Mouse (Mus musculus) brain, adult 2 months (tissue): ENCODE results near the gene Stk11.

ENCODE experiments used
- DNase-seq: peaks from one replicate; pipeline ENCODE4 v3.0.0; 2011; ENCODE audit warnings: low read depth, low spot score

The Stk11 gene

GRCm38 (mm10) chr10:80170052-80170451 is 54.4 kb downstream of the Stk11 start:
- peak; percentile 4 for DNase-seq

GRCm38 (mm10) chr10:80170601-80171021 is 55.0 kb downstream of the Stk11 start:
- peak; percentile 9 for DNase-seq

GRCm38 (mm10) chr10:80171252-80171651 is 55.6 kb downstream of the Stk11 start:
- DNase-seq: no peak

GRCm38 (mm10) chr10:80171760-80172526 is 56.3 kb downstream of the Stk11 start:
- DNase-seq: peak; percentile 5

- peak; percentile 96 for DNase-seq
Observed at GRCm38 (mm10) chr10:80172527-80173292, 57.1 kb downstream of the Stk11 start, which contains the start of gene 1600002K03Rik. TSS of gene 1600002K03Rik (plus strand) at chr10:80172944.

GRCm38 (mm10) chr10:80173358-80173757 is 57.8 kb downstream of the Stk11 start:
- DNase-seq: no peak

- DNase-seq: no peak
Observed at GRCm38 (mm10) chr10:80173955-80174640, 58.5 kb downstream of the Stk11 start.

GRCm38 (mm10) chr10:80174705-80175104 is 59.1 kb downstream of the Stk11 start:
- peak; percentile 68 for DNase-seq

GRCm38 (mm10) chr10:80175536-80176269 is 60.1 kb downstream of the Stk11 start:
- peak; percentile 75 for DNase-seq

GRCm38 (mm10) chr10:80176270-80176834 is 60.7 kb downstream of the Stk11 start:
- no peak for DNase-seq

- DNase-seq: no peak
Observed at GRCm38 (mm10) chr10:80177441-80178279, 62.1 kb downstream of the Stk11 start.

- peak; percentile 76 for DNase-seq
Observed at GRCm38 (mm10) chr10:80179068-80180051, 63.8 kb downstream of the Stk11 start, which contains the start of gene Efna2. TSS of gene Efna2 (plus strand) at chr10:80179482.
